Mouse (Mus musculus): ENCODE results near the gene Tyw5. TPM values are rescaled to one million over a fixed set of nuclear protein-coding genes. Genes with fewer than 3 reads are reported as not detected.

Tyw5 gene
- 8.6 TPM for polyA plus RNA-seq (2012; fragmentation: generic; extraction: Trizol)
- long read RNA-seq, experiment 1, transcript Tyw5-201 (8 exons, 1,398 nt) = major isoform, 7 of 16 reads
- long read RNA-seq, experiment 1, transcript Tyw5-209 (8 exons, 1,847 nt) = major isoform, 7 of 16 reads
- long read RNA-seq, experiment 1, partial matches to known transcripts = 0 of 16 reads
- long read RNA-seq, experiment 1, other reads (novel, unspliced or antisense) = 0 of 16 reads
- long read RNA-seq, experiment 2, transcript Tyw5-209 (8 exons, 1,847 nt) = major isoform, 15 of 19 reads
- long read RNA-seq, experiment 2, partial matches to known transcripts = 0 of 19 reads
- long read RNA-seq, experiment 2, other reads (novel, unspliced or antisense) = 0 of 19 reads

GRCm38 (mm10) chr1:57406187-57407151 lies at the start of gene Tyw5, which contains the start of gene Maip1:
Gene Tyw5 (minus strand): TSS chr1:57407101.
Gene Maip1 (plus strand): TSS chr1:57406328.
- peak within 1 kb of the TSS; percentile 83 for H3K4me3 ChIP-seq (ENCODE audit: insufficient read depth, poor library complexity, severe bottlenecking)
- peaks cover 48% of the 10 kb centered on the region for H3K79me3 ChIP-seq (ENCODE audit: low read depth)
- H3ac ChIP-seq (ENCODE audit: control insufficient read depth, insufficient read length, low read depth) = peak within 1 kb of the TSS; percentile 70
- H3K27me3 ChIP-seq (ENCODE audit: control insufficient read depth, insufficient read depth, insufficient read length) = no peaks in the 10 kb centered on the region
- peaks cover 72% of the 10 kb centered on the region for H3K79me2 ChIP-seq (ENCODE audit: control insufficient read depth, insufficient read depth)
- no peak for TF ChIP-seq MYOD1 (IDR thresholded peaks at IDR 0.05; ENCODE audit: control insufficient read depth, insufficient read length, low read depth)
- no peak for TF ChIP-seq CTCF (IDR thresholded peaks at IDR 0.05; ENCODE audit: control insufficient read depth, insufficient read depth, insufficient read length)
- no peak for TF ChIP-seq CEBPB (IDR thresholded peaks at IDR 0.05; ENCODE audit: low read depth)
- no peak for TF ChIP-seq USF1 (IDR thresholded peaks at IDR 0.05; ENCODE audit: low read depth)
- no peak for TF ChIP-seq MAX (IDR thresholded peaks at IDR 0.05)
- H3K36me3 ChIP-seq (ENCODE audit: control insufficient read depth, insufficient read depth) = peaks cover 21% of the 10 kb centered on the region

- H3K4me3 ChIP-seq (ENCODE audit: insufficient read depth, poor library complexity, severe bottlenecking) = no peak overlapping the region
- no peaks in the 10 kb centered on the region for H3K27me3 ChIP-seq (ENCODE audit: control insufficient read depth, insufficient read depth, insufficient read length)
- no peaks in the 10 kb centered on the region for H3K79me2 ChIP-seq (ENCODE audit: control insufficient read depth, insufficient read depth)
- TF ChIP-seq MYOG (IDR thresholded peaks at IDR 0.05; ENCODE audit: control insufficient read depth, extremely low read depth, insufficient read length) = no peak
- no peaks in the 10 kb centered on the region for H3K36me3 ChIP-seq (ENCODE audit: control insufficient read depth, insufficient read depth)
- H3ac ChIP-seq (ENCODE audit: control insufficient read depth, insufficient read length, low read depth) = no peak overlapping the region
- H3K79me3 ChIP-seq (ENCODE audit: low read depth) = no peaks in the 10 kb centered on the region
Measured at GRCm38 (mm10) chr1:57450241-57450640, 43.3 kb upstream of the Tyw5 start.

DNA sequence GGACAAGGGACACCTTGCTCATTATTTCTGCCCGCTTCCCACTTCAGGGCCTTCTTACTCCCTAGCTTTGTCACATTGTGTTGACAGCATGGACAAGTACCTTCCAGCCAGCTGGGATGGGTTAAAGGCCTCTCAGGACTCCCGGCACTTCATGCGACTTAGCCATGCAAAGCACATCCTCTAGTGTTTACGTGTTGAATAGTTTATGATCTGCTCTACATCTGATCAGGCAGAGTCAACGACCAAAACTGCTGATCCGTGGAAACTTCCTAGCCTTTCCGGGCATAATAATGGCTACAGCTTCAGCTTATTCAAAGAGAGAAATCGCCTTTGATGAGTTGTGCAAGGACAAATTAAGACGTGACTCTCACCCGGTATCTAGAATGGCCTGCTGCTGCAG lies 38.8 kb upstream of the Tyw5 start:
- TF ChIP-seq MAX (IDR thresholded peaks at IDR 0.05) (no peak), CTCF (IDR thresholded peaks at IDR 0.05; ENCODE audit: control insufficient read depth, insufficient read depth, insufficient read length) (no peak), FOSL1 (IDR thresholded peaks at IDR 0.05; ENCODE audit: insufficient read depth, low read length, poor library complexity, severe bottlenecking) (no peak), MYOD1 (IDR thresholded peaks at IDR 0.05; ENCODE audit: control insufficient read depth, insufficient read length, low read depth) (no peak), MYOG (IDR thresholded peaks at IDR 0.05; ENCODE audit: control insufficient read depth, extremely low read depth, insufficient read length) (no peak), CEBPB (IDR thresholded peaks at IDR 0.05; ENCODE audit: low read depth) (no peak), USF1 (IDR thresholded peaks at IDR 0.05; ENCODE audit: low read depth) (no peak)
- no peaks in the 10 kb centered on the region for H3K79me3 ChIP-seq (ENCODE audit: low read depth)

GRCm38 (mm10) chr1:57440771-57441170 lies 33.9 kb upstream of the Tyw5 start:
- Histone ChIP-seq H3K79me2 (ENCODE audit: control insufficient read depth, insufficient read depth) (no peaks in the 10 kb centered on the region), H3K79me3 (ENCODE audit: low read depth) (no peaks in the 10 kb centered on the region), H3K4me3 (ENCODE audit: insufficient read depth, poor library complexity, severe bottlenecking) (no peak overlapping the region), H3ac (ENCODE audit: control insufficient read depth, insufficient read length, low read depth) (no peak overlapping the region), H3K27me3 (ENCODE audit: control insufficient read depth, insufficient read depth, insufficient read length) (no peaks in the 10 kb centered on the region), H3K36me3 (ENCODE audit: control insufficient read depth, insufficient read depth) (no peaks in the 10 kb centered on the region)
- no peak for TF ChIP-seq MAX (IDR thresholded peaks at IDR 0.05)

More for the DNA sequence above, 38.8 kb upstream of the Tyw5 start:
- Histone ChIP-seq H3K36me3 (ENCODE audit: control insufficient read depth, insufficient read depth) (no peaks in the 10 kb centered on the region), H3ac (ENCODE audit: control insufficient read depth, insufficient read length, low read depth) (no peak overlapping the region), H3K79me2 (ENCODE audit: control insufficient read depth, insufficient read depth) (no peaks in the 10 kb centered on the region), H3K27me3 (ENCODE audit: control insufficient read depth, insufficient read depth, insufficient read length) (no peaks in the 10 kb centered on the region), H3K4me3 (ENCODE audit: insufficient read depth, poor library complexity, severe bottlenecking) (no peak overlapping the region)

- H3ac ChIP-seq (ENCODE audit: control insufficient read depth, insufficient read length, low read depth) = no peak overlapping the region
- TF ChIP-seq CTCF (IDR thresholded peaks at IDR 0.05; ENCODE audit: control insufficient read depth, insufficient read depth, insufficient read length) = no peak
- no peak for TF ChIP-seq USF1 (IDR thresholded peaks at IDR 0.05; ENCODE audit: low read depth)
- TF ChIP-seq MYOG (IDR thresholded peaks at IDR 0.05; ENCODE audit: control insufficient read depth, extremely low read depth, insufficient read length) = no peak
- no peak for TF ChIP-seq CEBPB (IDR thresholded peaks at IDR 0.05; ENCODE audit: low read depth)
- TF ChIP-seq FOSL1 (IDR thresholded peaks at IDR 0.05; ENCODE audit: insufficient read depth, low read length, poor library complexity, severe bottlenecking) = no peak
- TF ChIP-seq MAX (IDR thresholded peaks at IDR 0.05) = no peak
- TF ChIP-seq MYOD1 (IDR thresholded peaks at IDR 0.05; ENCODE audit: control insufficient read depth, insufficient read length, low read depth) = no peak
- no peak overlapping the region for H3K4me3 ChIP-seq (ENCODE audit: insufficient read depth, poor library complexity, severe bottlenecking)
- H3K79me2 ChIP-seq (ENCODE audit: control insufficient read depth, insufficient read depth) = no peaks in the 10 kb centered on the region
- no peaks in the 10 kb centered on the region for H3K79me3 ChIP-seq (ENCODE audit: low read depth)
- no peaks in the 10 kb centered on the region for H3K36me3 ChIP-seq (ENCODE audit: control insufficient read depth, insufficient read depth)
- no peaks in the 10 kb centered on the region for H3K27me3 ChIP-seq (ENCODE audit: control insufficient read depth, insufficient read depth, insufficient read length)
Measured at GRCm38 (mm10) chr1:57439026-57439425, 32.1 kb upstream of the Tyw5 start.

DNA sequence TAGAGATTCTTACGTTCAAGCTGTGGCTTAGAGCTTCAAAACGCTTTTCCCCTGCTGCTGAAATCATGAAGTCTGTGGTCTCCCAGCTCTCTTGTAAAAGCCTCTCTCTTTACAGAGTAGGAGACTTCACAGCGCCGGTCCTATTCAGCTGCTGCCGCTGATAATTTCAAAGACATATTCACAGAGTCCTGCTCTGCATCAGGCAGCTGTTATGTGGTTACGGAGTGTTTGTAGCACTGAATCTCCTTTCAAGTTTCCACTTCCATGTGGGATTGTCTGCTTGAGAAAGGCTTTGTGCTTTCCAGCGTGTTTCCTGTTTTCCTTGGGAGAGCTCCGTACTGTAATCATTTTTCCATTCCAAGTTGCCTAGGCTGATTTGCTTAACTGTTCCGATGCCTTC lies 30.1 kb upstream of the Tyw5 start:
- TF ChIP-seq MAX (IDR thresholded peaks at IDR 0.05) (no peak), MYOD1 (IDR thresholded peaks at IDR 0.05; ENCODE audit: control insufficient read depth, insufficient read length, low read depth) (peak; percentile 41)
- Histone ChIP-seq H3K4me3 (ENCODE audit: insufficient read depth, poor library complexity, severe bottlenecking) (no peak overlapping the region), H3K36me3 (ENCODE audit: control insufficient read depth, insufficient read depth) (no peaks in the 10 kb centered on the region), H3ac (ENCODE audit: control insufficient read depth, insufficient read length, low read depth) (no peak overlapping the region), H3K27me3 (ENCODE audit: control insufficient read depth, insufficient read depth, insufficient read length) (no peaks in the 10 kb centered on the region), H3K79me2 (ENCODE audit: control insufficient read depth, insufficient read depth) (no peaks in the 10 kb centered on the region), H3K79me3 (ENCODE audit: low read depth) (no peaks in the 10 kb centered on the region)

All from C2C12 (cell line).